Comparison of ENCODE assay signal across 13 mouse cellular contexts in genomic region chr3:85104301-85104700, GRCm38 (mm10).
"Had no signal": no experiment of that assay in that cellular context is flagged by ENCODE, and none has a peak within 500 bp of the region (broad histone marks: within the 10 kb centered on the region; RNA-seq: fewer than 3 reads in every experiment).

No protein-coding gene starts in this region.

- H3K9me3 ChIP-seq: midbrain, embryonic 10.5 days; midbrain, embryonic 12.5 days; midbrain, embryonic 15.5 days; neural tube, embryonic 12.5 days; stomach, embryonic 15.5 days had no signal

- ATAC-seq: midbrain, embryonic 15.5 days had no signal

- H3K4me1 ChIP-seq: neural tube, embryonic 12.5 days; stomach, embryonic 15.5 days had no signal

- H3K27ac ChIP-seq: midbrain, embryonic 10.5 days; midbrain, embryonic 12.5 days; midbrain, embryonic 15.5 days; neural tube, embryonic 12.5 days; stomach, embryonic 15.5 days; stomach, postnatal 0 days had no signal

- DNase-seq: lung, adult 18-20 months; lung, embryonic 14.5 days; lung, postnatal 10 days; lung, postnatal 4 days; right cerebral cortex, postnatal 14 days; thymus, adult 2 months; thymus, postnatal 36 days had no signal

- H3K9ac ChIP-seq: lung, embryonic 14.5 days; midbrain, embryonic 12.5 days; midbrain, embryonic 15.5 days; neural tube, embryonic 12.5 days; stomach, embryonic 15.5 days had no signal

- H3K4me3 ChIP-seq: midbrain, embryonic 10.5 days; midbrain, embryonic 12.5 days; midbrain, embryonic 15.5 days; neural tube, embryonic 12.5 days; stomach, embryonic 15.5 days had no signal

- H3K4me2 ChIP-seq: lung, embryonic 14.5 days; midbrain, embryonic 12.5 days; midbrain, embryonic 15.5 days; neural tube, embryonic 12.5 days; stomach, embryonic 15.5 days had no signal

- H3K27me3 ChIP-seq: midbrain, embryonic 12.5 days; midbrain, embryonic 15.5 days; neural tube, embryonic 12.5 days; stomach, embryonic 15.5 days had no signal

- H3K36me3 ChIP-seq: midbrain, embryonic 10.5 days; midbrain, embryonic 12.5 days; midbrain, embryonic 15.5 days; neural tube, embryonic 12.5 days; stomach, embryonic 15.5 days had no signal
